Mouse (Mus musculus) kidney, adult 2 months (tissue): ENCODE results near the gene Tsfm. TPM values are rescaled to one million over a fixed set of nuclear protein-coding genes. Genes with fewer than 3 reads are reported as not detected.
"Not testable (repeated sequence)": the region's sequence is repeated elsewhere in the genome, so short reads cannot be mapped to it uniquely, and the experiment has no call there.

ENCODE experiments used
- DNase-seq: peaks from one replicate; pipeline ENCODE4 v3.0.0; 2021
- H3K27ac ChIP-seq: fragments of 200-500 bp; 2 replicates; pipeline ENCODE4 v1.5.1; 2012; ENCODE audit warnings: low read depth, low read length, control low read depth, inconsistent platforms; ENCODE audit not compliant: insufficient read depth
- H3K27me3 ChIP-seq: fragments of 200-500 bp; replicated peaks from 2 replicates; pipeline ENCODE4 v1.6.1; 2012; ENCODE audit warnings: mild to moderate bottlenecking, moderate library complexity, low read length, inconsistent platforms; ENCODE audit not compliant: control insufficient read depth, insufficient read depth
- H3K36me3 ChIP-seq: fragments of 200-500 bp; 2 replicates; pipeline ENCODE4 v1.6.1; 2012; ENCODE audit warnings: mild to moderate bottlenecking, moderate library complexity, low read length, inconsistent platforms; ENCODE audit not compliant: control insufficient read depth, insufficient read depth
- H3K4me1 ChIP-seq: fragments of 200-500 bp; 2 replicates; pipeline ENCODE4 v1.6.1; 2011; ENCODE audit warnings: low read length; ENCODE audit not compliant: control insufficient read depth, insufficient read depth
- H3K4me3 ChIP-seq: fragments of 200-500 bp; 2 replicates; pipeline ENCODE4 v1.5.1; 2011; ENCODE audit warnings: mild to moderate bottlenecking, low read depth, low read length, control low read depth; ENCODE audit not compliant: insufficient read depth
- CTCF ChIP-seq: fragments of 200-500 bp; conservative IDR thresholded peaks from 2 replicates; pipeline ENCODE4 v1.5.1; 2011; ENCODE audit warnings: low read depth, mild to moderate bottlenecking, control low read depth, low read length, moderate library complexity, mixed read lengths; ENCODE audit not compliant: insufficient read depth, insufficient read length
- POLR2A ChIP-seq: fragments of 200-500 bp; IDR thresholded peaks from one replicate; pipeline ENCODE4 v1.6.1; 2011; ENCODE audit warnings: low read depth, low read length, control low read depth
- WGBS: fragments of 180-500 bp; shearing (Covaris S2); methylation state at CpG from one replicate; pipeline ENCODE4 v1.1.7; 2018; 5-methylcytosine and 5-hydroxymethylcytosine counted together
- polyA plus RNA-seq: library from polyadenylated mRNA; depleted of rRNA; stranded (reverse); fragments of >200 nt; gene quantifications from 2 replicates; pipeline ENCODE4 v1.2.3, GENCODE M21; 2012

Tsfm gene
- polyA plus RNA-seq, 1 experiment, result 54.0 TPM

DNA sequence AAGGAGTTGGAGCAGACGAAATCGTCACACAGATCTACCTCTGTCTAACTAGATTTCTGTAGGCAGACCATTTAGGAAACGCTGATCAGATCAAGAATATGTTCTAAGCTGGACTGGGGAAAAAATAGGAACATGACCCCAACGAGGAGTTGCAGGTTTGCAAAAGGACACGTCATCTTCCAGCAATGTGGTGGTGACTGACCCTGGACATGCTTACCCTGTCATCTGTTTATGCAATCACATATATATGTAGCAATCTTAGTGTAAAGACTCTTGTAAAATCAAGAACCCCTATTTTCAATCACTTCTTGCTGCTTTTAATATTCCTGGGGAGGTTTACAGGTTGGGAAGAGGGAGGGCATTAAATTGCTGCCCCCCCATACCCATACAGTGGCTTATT is 31.9 kb upstream of the Tsfm start:
- DNase-seq, result no peak
- Histone ChIP-seq H3K27me3 (no peaks in the 10 kb centered on the region), H3K4me3 (no peak overlapping the region), H3K4me1 (peaks cover 3% of the 10 kb centered on the region), H3K27ac (no peak overlapping the region), H3K36me3 (peaks cover 1% of the 10 kb centered on the region)
- WGBS, result 76% methylated on average over 5 of the region's 5 CpGs
- TF ChIP-seq CTCF (no peak), POLR2A (no peak)

DNA sequence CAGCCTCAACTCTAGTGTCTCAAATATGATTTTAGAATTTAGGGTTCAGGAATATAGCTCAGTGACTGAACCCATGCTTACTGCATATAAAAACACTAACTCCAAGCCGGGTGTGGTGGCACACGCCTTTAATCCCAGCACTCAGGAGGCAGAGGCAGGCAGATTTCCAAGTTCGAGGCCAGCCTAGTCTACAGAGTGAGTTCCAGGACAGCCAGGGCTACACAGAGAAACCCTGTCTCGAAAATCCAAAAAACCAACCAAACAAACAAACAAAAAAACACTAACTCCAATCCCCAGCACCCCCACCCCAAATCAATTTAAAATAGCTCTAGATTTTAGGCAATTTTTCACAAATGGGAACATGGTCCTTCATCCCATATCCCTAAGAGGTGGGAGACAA is 31.5 kb upstream of the Tsfm start:
- H3K4me3 ChIP-seq, H3K4me1 ChIP-seq, H3K27ac ChIP-seq, DNase-seq, H3K36me3 ChIP-seq, H3K27me3 ChIP-seq: not testable (repeated sequence)
- 91% methylated on average over 4 of the region's 4 CpGs for WGBS

DNA sequence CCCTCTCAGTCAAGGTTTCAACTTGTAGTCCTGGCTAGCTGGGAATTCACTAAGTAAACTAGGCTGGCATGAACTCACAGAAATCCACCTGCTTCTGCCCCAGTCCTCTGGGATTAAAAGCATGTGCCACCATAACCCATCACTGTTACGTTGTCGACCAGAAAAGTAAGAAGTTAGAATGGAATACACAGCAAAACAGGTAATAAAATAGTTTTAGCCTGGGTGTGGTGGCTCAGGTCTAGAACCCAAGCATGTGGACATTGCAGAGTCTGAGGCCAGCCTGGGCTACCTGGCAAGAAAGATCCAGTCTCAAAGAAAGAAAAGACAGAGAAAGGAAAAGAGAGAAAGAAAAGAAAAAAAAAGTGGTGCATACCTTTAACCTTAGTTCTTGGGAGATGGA is 30.9 kb upstream of the Tsfm start:
- TF ChIP-seq CTCF (no peak), POLR2A (no peak)
- Histone ChIP-seq H3K4me3 (no peak overlapping the region), H3K4me1 (peaks cover 3% of the 10 kb centered on the region)

DNA sequence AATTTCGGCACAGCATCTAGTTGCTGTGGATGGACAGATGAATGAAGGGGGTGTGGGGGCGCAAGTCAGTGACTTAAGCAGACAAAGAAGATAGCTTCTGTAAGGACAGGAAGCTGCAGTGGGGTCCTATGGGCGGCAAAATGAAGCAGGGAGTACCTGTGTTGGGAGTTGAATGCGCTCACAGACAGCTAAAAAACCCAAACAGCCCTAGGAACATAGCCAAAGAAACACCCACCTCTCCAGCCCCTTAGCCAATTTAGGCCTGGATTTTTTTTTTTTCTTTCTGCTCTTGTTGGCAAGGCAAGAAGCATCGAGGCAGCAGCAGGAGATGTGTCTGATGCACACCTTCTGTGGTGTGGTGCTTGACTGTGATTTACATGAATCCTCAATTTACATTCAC is 30.4 kb upstream of the Tsfm start:
- WGBS, result 70% methylated on average over 5 of the region's 5 CpGs
- Histone ChIP-seq H3K27me3 (no peaks in the 10 kb centered on the region), H3K4me3 (no peak overlapping the region), H3K4me1 (peaks cover 3% of the 10 kb centered on the region), H3K36me3 (peaks cover 3% of the 10 kb centered on the region), H3K27ac (no peak overlapping the region)
- DNase-seq, result no peak
- TF ChIP-seq CTCF (no peak), POLR2A (no peak)

More for the DNA sequence above, 30.9 kb upstream of the Tsfm start:
- 76% methylated on average over 2 of the region's 2 CpGs for WGBS
- DNase-seq, result no peak
- Histone ChIP-seq H3K27ac (no peak overlapping the region), H3K27me3 (no peaks in the 10 kb centered on the region), H3K36me3 (peaks cover 3% of the 10 kb centered on the region)

DNA sequence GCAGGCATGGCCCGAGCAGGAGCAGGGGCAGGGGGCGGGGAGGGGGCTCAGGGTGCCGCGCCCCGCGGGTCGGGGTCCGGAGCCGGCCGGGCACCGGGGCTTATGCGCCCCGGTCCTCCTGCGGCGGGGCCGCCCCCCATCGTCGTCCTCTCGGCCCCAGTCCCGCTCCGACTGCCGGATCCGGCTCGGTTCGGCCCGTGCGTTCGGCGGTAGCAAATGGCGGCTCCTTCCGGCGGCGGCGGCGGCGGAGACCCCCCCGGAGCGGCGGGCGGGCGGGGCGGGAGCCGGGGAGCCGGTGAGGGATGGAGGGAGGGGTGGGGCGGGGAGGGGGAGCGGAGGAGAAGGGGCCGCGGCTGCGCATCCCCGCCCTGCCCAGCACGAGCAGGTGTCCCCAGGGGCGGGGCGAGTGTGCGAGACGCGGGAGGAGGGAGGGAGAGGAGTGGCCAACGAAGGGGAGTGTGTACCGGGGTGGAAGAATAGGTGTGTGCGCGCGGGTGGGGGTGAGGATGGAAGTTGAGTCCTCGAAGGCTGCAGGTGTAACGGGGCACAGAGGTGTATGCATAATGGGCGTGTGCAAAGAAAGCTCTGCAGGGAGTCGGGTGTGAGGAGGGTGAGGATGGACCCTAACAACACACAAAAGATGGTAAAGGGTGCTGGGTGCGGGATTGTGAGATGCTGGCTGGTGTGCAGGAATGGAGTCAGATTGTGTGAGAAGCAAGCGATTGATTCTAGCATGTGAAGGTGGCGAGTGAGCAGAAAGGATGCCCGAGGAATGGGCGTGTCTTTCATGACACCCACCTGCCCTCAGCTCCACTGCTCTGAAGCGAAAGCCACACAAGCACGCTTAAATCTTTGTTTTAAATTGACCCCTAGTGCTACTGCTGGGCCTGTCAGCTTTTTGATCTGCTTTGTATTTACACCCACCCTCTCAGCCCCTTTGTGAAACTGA is 29.6 kb upstream of the Tsfm start, which contains the start of gene March9:
Gene March9 (minus strand): TSS at position 217 of the 949 bp plus-strand sequence.
- TF ChIP-seq CTCF, result no peak
- TF ChIP-seq POLR2A, result no peak
- Histone ChIP-seq H3K4me1 (peaks cover 3% of the 10 kb centered on the region), H3K4me3 (peak within 1 kb of the TSS; percentile 57), H3K36me3 (peaks cover 2% of the 10 kb centered on the region), H3K27me3 (no peaks in the 10 kb centered on the region), H3K27ac (no peak within 1 kb of the TSS)
- peak; percentile 91 for DNase-seq
- 1% methylated on average over 51 of the region's 72 CpGs for WGBS

DNA sequence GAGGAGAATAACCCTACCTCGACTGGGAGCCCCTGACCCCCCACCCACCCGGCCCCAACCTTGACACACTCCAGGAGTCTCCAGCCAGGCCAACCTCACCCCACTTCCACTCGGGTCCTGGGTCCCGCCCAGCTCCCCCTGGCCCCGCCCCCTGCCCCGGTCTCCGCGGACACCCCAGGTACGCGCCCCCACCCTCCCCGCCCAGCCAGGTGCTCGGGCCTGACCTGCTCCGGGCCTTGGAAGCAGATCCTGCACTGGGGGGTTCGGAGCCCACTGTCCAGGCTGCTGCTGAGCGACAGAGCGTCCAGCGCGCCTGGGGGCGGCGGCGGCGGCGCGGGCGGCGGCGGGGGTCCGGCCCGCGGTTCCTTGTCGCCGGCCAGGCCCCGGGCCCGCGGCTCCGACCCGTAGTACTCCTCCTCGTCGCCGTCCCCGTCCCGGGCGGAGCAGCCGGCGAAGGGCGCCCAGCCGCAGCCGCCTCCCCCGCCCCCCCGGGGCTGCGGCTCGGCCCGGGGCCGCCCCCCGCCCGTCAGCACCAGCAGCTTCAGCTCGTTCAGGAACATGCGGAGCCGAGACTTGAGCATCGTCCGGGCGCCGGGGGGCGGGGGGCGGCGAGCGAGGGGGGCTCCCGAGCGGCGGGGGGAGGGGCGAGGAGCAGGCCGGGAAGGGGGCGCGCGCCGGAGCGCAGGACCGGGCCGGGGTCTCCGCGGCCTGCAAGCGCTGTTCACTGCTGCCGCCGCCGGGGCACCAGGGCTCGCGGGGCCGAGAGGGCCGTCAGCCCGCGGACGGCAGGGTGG is 28.7 kb upstream of the Tsfm start:
- peaks cover 2% of the 10 kb centered on the region for H3K36me3 ChIP-seq
- peak overlapping the region; percentile 57 for H3K4me3 ChIP-seq
- no peak overlapping the region for H3K27ac ChIP-seq
- DNase-seq, result no peak
- 1% methylated on average over 71 of the region's 92 CpGs for whole genome bisulfite sequencing
- TF ChIP-seq POLR2A (no peak), CTCF (no peak)
- H3K27me3 ChIP-seq, result no peaks in the 10 kb centered on the region
- H3K4me1 ChIP-seq, result peaks cover 2% of the 10 kb centered on the region

DNA sequence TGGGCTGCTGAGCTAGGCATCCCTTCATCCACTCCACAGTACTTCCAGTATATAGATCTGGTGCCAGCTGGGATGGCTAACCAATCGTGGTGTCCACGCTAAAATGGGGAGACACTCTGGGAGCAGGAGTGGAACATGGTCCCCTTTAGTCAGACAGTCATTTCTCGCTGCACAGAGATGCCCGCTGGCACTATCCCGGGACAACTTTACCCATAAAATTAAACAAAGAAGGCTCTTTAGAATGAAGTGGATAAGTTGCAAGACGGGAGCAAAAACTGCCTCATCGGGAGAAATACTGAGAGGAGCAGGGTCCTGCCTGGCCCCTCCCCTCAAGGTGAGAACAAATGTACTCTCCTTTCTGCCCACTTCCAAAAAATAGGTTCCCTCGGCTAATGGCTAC is 28.1 kb upstream of the Tsfm start:
- Histone ChIP-seq H3K36me3 (peaks cover 2% of the 10 kb centered on the region), H3K27ac (no peak overlapping the region), H3K4me1 (no peaks in the 10 kb centered on the region; the same call in 1 of the 2 replicates), H3K4me3 (peak overlapping the region; percentile 23), H3K27me3 (no peaks in the 10 kb centered on the region)
- WGBS, result 4% methylated on average over 8 of the region's 8 CpGs
- DNase-seq, result no peak
- no peak for TF ChIP-seq CTCF
- TF ChIP-seq POLR2A, result no peak
